Mouse (Mus musculus): ENCODE results near the gene Rarb.

Rarb gene

GRCm38 (mm10) chr14:16733595-16734298 is 85.2 kb downstream of the Rarb start:
- no peak for DNase-seq

GRCm38 (mm10) chr14:16732054-16732453 is 86.9 kb downstream of the Rarb start:
- no peak for DNase-seq

GRCm38 (mm10) chr14:16728175-16728838 is 90.6 kb downstream of the Rarb start:
- no peak for DNase-seq

- no peak for DNase-seq
Observed at GRCm38 (mm10) chr14:16723991-16724390, 95.0 kb downstream of the Rarb start.

GRCm38 (mm10) chr14:16717821-16718220 is 101.1 kb downstream of the Rarb start:
- no peak for DNase-seq

GRCm38 (mm10) chr14:16714344-16714955 is 104.5 kb downstream of the Rarb start:
- DNase-seq = no peak

- no peak for DNase-seq
Observed at GRCm38 (mm10) chr14:16713773-16714172, 105.2 kb downstream of the Rarb start.

- DNase-seq = no peak
Observed at GRCm38 (mm10) chr14:16699228-16699627, 119.7 kb downstream of the Rarb start.

GRCm38 (mm10) chr14:16695453-16696120 is 123.4 kb downstream of the Rarb start:
- DNase-seq = peak; percentile 33

- no peak for DNase-seq
Observed at GRCm38 (mm10) chr14:16678335-16678734, 140.6 kb downstream of the Rarb start.

- DNase-seq = no peak
Observed at GRCm38 (mm10) chr14:16677081-16677480, 141.9 kb downstream of the Rarb start.

GRCm38 (mm10) chr14:16670571-16670970 is 148.4 kb downstream of the Rarb start:
- peak; percentile 10 for DNase-seq

GRCm38 (mm10) chr14:16639153-16639943 is 179.6 kb downstream of the Rarb start:
- no peak for DNase-seq

GRCm38 (mm10) chr14:16613975-16614374 is 205.0 kb downstream of the Rarb start:
- no peak for DNase-seq

- peak; percentile 14 for DNase-seq
Observed at GRCm38 (mm10) chr14:16605480-16605879, 213.5 kb downstream of the Rarb start.

- no peak for DNase-seq
Observed at GRCm38 (mm10) chr14:16604469-16605064, 214.4 kb downstream of the Rarb start.

GRCm38 (mm10) chr14:16603040-16603590 is 215.8 kb downstream of the Rarb start:
- no peak for DNase-seq

- DNase-seq = peak; percentile 58
Observed at GRCm38 (mm10) chr14:16599224-16599623, 219.7 kb downstream of the Rarb start.

- peak; percentile 55 for DNase-seq
Observed at GRCm38 (mm10) chr14:16598074-16598501, 220.9 kb downstream of the Rarb start.

GRCm38 (mm10) chr14:16589139-16589538 is 229.8 kb downstream of the Rarb start:
- no peak for DNase-seq

- no peak for DNase-seq
Observed at GRCm38 (mm10) chr14:16578100-16578499, 240.9 kb downstream of the Rarb start.

- DNase-seq = no peak
Observed at GRCm38 (mm10) chr14:16577049-16577448, 241.9 kb downstream of the Rarb start.
